Mouse (Mus musculus): ENCODE results near the gene Cpeb3. TPM values are rescaled to one million over a fixed set of nuclear protein-coding genes. Genes with fewer than 3 reads are reported as not detected.
"Not testable (repeated sequence)": the region's sequence is repeated elsewhere in the genome, so short reads cannot be mapped to it uniquely, and the experiment has no call there.

Gene Cpeb3
- total RNA-seq, 2 experiments from 2014 or later = 48.9 to 49.8 TPM

DNA sequence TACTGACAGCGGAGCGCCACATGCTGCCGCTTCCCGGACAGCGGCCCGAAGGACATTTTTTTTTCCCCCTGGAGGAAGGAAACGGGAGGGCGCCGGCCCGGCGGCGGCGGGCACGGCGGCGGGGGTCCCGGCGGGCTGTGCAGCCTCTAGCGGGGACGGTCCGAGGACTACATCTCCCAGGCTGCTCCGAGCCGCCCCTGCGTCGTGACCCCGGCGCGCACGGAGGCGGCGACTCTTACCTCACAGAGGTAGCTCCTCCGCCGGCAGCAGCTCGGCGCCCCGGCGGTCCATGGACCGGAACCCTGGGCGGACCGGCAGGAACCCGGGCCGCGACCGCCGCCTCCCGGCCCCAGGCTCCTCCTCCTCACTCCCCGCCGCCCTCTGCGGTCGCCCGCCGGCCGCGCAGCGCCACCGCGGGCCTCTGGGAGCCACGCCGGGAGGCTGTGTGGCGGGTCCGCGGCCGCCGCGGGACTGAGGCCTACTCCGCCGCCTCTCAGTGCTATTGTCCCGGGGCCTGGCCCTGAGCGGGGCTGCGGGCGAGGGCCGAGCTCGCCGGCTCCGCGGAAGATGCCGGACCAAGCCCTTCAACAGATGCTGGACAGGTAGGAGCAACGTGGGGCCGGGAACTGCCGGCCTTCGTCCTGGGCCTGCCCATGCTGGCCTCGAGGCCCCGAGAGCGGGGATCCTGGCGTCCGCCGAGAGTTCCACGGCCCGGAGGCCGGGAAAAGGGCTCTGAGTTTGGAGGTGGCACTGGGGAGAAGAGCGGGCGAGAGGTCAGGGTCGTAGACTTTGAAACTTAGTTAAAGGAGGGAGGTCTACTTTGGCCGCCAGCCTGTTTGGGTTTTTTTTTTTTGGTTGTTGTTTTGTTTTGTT is 862 bp downstream of the Cpeb3 start, which contains the start of gene March5:
Gene March5 (plus strand): TSS at position 241 of the 873 bp plus-strand sequence.
- peak; percentile 84 to 91 for DNase-seq (ENCODE audit: low spot score in 2 of 2)

DNA sequence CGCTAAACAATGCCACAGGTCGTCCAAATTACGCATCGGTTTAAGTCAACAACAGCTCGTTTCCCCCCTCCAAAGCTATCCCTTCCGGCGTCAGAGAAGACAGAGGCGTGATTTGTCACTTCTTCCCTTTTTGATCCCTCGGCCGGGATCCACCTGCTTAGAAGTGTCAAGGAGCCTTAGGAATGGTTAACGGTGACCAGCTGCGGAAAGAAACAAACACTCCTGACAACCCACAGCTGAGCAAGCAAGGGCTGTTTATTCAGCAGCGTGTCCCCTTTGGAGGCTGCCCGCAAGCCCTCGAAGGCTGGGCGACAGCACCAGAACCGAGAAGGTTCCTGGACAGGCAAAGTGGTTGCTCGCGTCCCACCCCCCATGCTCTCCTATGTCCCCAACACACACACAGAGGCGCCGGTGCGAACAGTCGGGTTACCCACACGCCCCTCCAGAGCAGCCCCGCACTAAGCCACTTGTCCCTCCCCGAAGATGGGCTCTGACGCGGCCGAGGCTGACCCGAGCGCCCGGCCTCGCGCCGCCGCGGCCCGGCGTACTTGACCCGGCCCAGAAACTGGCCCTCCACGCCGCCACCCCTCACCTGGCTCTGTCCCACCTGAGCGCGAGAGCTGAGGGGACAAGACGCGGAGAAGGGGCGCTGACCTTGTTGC is 1.6 kb downstream of the Cpeb3 start:
- DNase-seq (ENCODE audit: low spot score in 2 of 2) = peak in 1 of 2 experiments; percentile 55

DNA sequence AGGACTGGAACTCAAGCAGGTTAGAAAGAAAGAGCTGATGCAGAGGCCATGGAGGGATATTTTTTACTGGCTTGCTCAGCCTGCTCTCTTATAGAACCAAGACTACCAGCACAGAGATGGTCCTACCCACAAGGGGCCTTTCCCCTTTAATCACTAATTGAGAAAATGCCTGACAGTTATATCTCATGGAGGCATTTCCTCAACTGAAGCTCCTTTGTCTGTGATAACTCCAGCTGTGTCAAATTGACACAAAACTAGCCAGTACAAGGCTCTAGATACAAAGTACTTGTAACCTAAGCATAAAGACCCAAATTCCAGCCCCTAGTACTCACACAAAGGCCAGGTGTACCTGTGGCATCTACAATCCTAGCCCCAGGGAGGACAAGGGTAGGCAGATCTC is 3.2 kb downstream of the Cpeb3 start:
- DNase-seq (ENCODE audit: low spot score in 2 of 2) = not testable (repeated sequence)

DNA sequence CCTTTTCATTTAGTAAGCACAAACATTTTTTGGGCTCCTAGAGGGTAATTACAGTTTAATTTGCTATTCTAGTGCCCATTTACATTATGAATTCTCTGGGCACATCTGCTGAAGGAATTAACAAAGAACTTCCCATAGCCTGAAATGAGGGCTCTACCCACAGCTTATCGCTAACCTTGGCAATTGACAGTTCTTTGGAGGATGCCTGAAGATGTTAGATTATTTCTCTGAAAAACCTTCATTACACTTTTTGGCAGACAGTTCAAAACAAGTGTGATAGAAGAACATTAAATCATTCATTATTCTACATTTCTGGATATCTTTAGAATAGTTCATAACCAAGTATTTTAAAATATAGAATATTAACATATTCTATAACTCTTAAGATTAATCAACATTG is 5.0 kb downstream of the Cpeb3 start:
- DNase-seq (ENCODE audit: low spot score in 2 of 2) = no peak

DNA sequence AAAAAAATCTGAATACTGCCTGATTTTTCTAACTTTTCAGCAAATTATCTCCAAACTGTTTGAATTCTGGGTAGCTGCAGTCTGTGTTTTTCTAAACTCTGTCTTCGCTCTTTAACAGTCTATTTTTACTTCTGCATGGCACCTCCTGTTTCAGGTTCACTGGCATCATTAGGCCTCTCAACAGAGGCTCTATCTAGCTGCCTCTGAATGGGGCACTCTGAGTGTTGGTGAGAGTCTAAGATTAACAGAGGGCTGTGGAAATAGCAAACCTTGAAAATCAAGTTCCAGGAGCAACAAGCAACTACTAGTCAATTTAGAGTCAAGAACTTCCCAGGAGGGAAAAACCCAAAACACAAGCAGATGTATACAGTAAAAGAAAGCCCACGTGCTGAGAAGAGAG is 8.5 kb downstream of the Cpeb3 start:
- DNase-seq (ENCODE audit: low spot score in 2 of 2) = no peak

DNA sequence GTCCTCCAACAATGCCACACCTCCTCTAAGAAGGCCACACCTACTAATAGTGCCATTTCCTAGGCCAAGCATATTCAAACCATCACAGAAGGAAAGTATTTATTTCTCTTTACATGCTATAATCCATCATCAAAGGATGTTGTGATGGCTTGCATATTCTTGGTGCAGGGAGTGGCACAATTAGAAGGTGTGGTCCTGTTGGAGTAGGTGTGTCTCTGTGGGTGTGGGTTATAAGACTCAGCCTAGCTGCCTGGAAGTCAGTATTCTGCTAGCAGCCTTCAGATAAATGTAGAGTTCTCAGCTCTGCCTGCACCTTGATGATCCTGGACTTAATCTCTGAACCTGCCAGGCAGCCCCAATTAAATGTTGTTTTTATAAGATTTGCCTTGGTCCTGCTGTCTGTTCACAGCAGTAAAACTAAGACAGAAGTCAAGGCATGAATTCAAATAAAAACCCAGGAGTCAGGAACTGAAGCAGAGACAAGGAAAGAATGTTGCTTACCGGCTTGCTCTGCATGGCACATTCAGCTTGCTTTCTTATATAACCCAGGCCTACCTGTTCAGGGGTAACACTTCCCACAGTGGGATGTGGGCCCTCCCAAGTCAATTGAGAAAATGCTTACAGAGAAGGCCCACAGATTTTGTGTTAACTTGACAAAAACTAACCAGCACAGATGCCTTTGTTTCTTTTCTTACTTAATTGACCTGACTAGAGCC is 10.1 kb downstream of the Cpeb3 start:
- no peak for DNase-seq (ENCODE audit: low spot score in 2 of 2)

DNA sequence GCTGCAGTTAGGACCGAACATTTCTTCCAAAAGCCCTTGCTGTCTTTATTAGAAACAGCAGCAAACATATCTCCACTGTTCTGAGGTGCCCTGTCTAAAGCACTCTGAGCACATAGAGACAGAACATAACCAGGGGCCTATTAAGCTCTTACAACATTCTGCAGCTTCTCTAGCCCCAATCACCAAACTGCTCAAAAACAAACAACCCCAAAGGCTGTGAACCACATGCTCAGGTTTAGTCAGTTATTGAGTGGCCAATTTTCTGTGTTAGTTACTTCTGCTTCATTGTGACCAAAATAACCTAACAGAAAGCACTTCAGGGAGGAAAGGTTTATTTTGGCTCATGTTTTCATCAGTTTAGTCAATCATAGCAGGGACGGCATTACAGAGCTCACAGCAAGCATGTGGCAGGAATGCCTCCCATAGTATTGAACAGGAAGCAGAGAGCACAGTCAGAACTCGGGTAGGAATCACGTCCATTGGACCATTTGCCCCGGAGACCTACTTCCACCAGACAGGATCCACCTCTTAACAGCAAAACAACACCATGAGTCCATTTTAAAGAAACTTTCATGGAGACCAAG is 15.8 kb downstream of the Cpeb3 start:
- no peak for DNase-seq (ENCODE audit: low spot score in 2 of 2)

DNA sequence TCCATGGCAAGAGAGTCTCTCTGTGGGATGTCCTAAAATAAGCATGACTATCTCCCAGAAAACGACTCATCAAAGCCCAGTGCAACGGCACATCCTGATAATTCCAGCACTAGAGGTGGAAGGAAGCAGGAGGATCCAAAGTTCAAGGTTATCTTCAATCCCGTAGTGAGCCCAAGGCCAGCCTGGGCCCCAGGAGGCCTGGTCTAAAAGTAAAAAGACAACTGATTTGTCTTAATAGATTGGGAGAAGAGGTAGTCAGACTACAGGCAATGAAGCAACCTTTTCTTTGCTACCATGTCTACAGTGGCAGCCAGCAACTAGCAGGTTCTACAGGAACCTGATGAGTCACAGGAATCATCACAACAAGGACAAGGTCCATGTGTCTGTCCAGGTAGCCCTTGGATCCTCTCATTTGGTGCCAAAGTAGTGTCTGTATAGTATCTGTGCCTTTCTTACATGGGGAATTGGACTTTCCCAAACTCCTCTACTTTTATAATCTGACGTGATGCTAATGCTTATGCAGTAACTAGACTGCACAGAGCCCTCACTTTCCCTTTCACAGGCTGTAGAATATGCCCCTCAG is 19.9 kb downstream of the Cpeb3 start:
- DNase-seq (ENCODE audit: low spot score in 2 of 2) = no peak

DNA sequence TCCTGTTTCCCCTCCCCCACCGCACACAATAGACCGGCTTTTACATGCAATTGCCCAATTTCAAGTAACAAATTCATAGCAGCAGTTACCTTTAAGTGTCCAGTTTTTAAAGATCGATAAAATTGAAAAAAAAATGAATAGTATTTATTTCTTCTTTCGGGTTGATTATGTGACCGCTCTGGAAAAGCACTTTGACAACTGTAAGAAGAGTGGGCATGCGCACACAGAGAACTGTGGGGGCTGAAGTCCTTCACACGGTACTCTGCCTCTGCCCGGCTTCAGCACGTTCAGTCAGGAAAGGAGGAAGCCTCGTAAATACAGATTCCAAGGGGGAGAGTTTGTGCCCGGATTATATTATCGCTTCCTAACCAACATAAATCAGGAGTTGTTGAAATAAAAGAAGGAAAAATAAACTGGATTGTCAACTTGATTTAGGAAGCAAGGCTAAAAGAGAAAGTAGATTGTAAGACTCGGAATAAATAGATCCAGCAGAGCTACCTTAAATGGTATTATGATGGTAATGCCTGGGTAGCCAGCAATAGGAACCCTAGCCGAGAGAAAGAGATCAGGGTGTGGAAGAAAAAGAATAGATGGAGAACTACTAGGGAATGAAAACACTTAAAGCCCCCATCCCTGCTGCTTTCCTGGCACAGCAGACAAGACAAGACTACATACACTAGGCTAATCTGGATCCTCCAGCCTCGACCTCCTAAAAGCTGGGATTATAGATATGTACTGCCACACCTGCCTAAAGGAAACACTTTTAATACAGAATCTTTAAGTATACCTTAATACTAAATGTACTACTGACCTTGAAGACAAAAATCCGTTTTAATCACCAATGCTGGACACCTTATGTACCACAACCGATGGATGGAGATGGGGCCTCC is 30.3 kb downstream of the Cpeb3 start:
- peak; percentile 51 to 63 for DNase-seq (ENCODE audit: low spot score in 2 of 2)

DNA sequence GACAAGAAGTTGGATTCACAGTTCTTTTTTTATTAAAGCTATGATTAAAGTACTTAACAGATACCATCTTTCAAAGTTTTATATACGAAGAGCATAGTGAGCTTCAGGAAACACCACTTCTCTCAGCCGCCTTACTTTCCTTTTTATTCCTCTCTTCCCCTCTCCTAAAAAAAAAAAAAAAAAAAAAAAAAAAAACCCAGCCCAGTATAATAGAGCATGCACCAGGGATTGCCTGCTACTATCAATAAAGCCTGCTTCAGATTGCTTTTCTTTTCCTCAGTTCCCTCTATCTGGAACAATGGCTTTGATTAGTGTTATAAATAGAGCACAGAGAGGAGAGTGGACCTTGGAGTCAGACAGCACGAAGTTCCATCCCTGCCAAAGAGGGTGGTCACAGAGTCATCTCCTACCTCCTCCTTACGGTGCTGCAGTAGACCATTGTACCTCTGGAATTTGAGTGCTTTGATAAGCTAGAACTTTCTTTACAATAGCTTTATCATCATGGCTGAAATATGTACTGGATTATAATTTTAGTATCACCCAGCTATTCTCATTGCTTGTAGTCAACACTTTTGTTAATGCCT is 31.4 kb downstream of the Cpeb3 start:
- no peak for DNase-seq (ENCODE audit: low spot score in 2 of 2)

DNA sequence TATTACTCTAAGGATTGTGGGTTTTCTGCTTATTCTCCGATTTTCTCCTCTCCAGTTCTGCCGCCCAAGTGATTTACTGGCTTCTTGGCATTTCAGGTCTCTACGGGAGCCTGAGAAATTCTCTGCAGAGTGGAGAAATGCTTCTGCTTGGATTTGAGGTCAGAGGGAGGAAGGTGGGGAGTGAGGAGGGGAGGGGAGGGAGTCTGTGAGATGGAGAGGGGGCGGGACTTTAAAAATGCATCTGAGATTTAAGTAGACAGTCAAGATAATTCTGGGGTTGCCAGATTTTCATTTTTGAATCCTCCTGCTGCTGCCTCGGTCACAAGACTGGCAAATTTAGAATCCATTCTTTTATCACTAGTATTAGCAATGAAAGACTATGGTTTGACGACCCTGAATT is 32.5 kb downstream of the Cpeb3 start:
- DNase-seq (ENCODE audit: low spot score in 2 of 2) = peak; percentile 9 to 25

DNA sequence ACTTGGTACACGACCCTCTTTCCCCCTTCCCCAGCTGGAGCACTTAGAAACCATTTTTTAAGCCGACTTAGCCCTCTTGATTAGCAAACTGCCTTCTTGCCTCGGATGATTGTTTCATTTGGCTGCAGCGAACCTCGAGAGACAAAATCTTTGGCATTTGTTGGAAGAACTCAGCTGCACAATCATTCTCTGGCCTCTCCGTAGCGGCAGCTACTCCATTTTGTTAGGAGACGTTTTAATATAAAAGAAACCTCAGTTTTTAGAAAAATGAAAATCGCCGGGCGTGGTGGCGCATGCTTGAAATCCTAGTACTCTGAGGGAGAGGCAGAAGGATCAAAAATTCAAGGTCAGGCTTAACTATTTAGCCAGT is 33.0 kb downstream of the Cpeb3 start:
- peak in 1 of 2 experiments; percentile 62 for DNase-seq (ENCODE audit: low spot score in 2 of 2)

DNA sequence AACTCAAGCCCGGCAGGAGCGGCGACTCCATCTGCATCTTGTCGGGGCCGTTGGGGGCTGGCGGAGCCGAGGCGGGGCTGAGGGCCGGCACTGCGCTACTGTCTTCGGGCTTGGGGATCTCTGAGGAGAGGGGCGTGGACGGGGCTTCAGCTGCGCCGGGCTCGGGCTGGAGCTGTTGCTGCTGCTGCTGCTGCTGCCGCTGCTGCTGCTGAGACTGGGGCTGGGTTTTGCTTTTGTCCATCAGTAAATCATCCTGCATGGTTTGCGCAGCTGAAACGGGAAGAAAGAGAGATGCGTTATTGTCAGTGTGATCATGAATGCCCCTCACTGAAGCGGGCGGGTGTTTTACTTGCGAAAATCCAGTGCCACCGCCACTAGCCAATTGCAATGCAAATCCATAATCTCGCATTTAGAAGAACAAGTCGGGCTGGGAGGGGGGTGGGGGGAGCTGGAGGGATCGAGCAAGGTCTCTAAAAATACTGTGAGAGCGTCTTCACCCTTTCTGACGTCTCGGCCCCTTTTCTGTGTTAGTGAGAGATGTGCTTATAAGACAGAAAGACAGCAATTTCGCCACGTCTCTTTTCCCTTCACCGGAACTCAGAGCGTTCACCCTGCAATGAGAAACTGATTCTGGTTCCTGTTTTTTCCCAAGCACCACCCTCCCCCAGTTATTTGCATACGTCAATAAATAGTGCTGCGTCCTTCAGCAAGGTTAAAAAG is 33.5 kb downstream of the Cpeb3 start:
- DNase-seq (ENCODE audit: low spot score in 2 of 2) = peak; percentile 63 to 69

DNA sequence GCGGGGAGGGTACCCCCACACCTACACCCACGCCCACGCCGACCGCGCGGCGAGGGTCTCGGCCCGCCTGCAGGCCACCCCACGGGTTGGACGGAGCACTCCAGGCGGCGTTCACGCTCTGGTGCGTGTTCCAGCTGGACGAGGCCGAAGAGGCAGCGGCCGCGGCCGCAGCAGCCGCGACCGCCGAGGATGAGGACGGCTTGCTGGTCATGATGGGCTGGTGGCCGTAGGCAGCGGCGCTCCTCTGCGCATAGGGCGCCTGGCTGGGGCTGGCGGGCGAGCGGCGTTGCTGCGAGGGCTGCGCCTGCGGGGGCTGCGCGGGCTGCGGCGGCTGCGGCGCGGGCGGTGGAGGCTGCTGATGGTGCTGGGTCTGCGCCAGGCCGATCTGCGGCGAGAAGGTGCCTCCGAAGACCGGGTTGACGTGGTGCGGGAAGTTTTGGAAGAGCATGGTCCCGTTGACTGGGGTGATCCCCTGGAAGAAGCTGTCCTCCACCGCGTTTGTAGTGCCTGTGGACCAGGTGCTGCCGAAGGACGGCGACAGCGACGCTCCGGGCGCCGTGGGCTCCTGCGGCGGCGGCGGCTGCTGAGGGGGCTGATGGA is 34.2 kb downstream of the Cpeb3 start:
- peak in 1 of 2 experiments; percentile 77 for DNase-seq (ENCODE audit: low spot score in 2 of 2)

DNA sequence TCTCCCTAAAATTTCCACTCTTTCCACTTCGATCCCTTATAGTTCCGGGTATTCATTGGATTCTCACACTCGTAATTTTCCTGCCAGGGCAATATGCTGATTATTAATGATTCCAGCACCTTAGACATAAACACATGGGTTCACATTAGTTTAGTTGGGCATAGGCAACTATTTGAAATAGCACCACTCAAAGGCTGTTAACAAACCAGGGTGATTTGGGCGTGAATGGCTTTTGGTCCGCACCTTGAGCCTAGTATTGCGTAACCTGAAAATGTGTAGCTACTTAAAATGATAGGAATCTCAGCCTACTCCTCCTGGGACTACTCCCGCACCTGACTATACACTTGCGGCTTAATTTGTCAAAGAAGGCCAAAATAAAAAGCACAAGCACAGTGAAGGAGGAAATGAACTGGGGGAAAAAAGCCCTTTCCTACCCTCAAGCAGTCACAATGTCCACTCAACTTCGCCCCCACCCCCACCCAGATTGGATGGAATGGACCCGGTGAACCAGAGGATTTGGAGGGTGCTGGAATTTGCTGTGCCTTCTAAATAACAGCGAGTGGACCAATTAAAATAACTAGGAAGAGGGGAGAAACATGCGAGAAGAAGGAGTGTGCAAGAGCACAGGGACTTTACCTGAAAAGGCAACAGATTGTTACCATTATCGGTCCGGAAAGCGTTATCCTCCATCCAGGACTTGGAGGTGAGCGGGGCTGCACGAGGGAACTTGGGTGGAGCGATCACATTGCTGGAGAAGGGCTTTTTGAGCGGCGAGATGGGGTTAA is 34.9 kb downstream of the Cpeb3 start:
- DNase-seq (ENCODE audit: low spot score in 2 of 2) = peak in 1 of 2 experiments; percentile 6

DNA sequence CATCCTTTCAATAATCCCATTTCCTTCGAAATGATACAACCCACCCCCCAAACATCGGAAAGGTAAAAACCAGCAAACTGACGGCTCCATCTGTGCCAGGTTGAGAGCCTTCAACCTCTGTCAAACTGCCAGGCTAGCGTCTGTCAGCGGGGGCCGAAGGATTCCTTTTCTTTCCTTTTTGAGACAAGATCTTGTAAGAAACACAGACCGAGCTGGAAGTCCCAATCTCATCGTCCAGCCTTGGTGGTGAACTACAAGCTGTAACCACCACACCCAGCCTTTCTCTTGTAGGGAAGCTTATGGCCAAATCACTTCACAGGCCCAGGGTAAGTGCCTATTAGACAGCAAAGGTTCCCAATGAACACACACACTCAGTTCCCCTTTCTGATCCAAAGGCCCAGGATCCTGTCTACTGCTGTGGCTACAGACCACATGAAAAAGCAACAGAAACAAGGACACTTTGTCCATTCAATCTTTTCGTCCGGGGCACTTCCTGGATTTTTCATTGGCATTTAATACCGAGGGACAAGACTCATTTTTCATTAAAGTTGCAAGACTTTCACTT is 35.8 kb downstream of the Cpeb3 start:
- peak; percentile 8 to 19 for DNase-seq (ENCODE audit: low spot score in 2 of 2)

DNA sequence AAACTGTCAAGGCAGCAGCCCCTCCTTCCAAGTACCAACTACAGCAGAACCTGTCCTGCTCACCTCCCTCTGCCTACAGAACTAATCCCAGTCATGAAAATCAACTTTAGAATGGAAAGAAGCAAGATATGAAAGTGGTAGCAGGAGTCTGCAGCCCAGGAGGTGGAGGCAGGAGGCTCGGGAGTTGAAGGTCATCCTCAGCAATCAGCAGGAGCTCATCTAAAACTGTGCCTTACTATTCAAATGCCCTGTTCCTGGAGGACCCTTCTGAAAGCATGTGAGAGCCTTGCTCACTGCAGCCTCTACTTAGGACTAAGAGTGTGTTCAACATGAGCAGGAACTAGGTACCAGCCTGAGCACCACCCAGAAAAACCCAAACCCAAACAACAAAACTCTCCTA is 36.3 kb downstream of the Cpeb3 start:
- DNase-seq (ENCODE audit: low spot score in 2 of 2) = no peak

Measured in layer of hippocampus, postnatal 10 days (tissue).